Comparison of ENCODE assay signal across 8 mouse cellular contexts in genomic region chr16:3114473-3115335, GRCm38 (mm10).
DNase-seq lines count a peak whose midpoint lies in the region; ATAC-seq lines count a peak whose summit lies in the region.
"Not testable (repeated sequence)": the region's sequence is repeated elsewhere in the genome, so short reads cannot be mapped to it uniquely, and the experiment has no call there.

No protein-coding gene starts in this region.

- H3K9me3 ChIP-seq in liver, embryonic 12.5 days (replicated peaks); midbrain, embryonic 16.5 days (replicated peaks; ENCODE audit: control insufficient read depth, low read length, poor library complexity, severe bottlenecking): not testable (repeated sequence)

- intact Hi-C loops in heart, postnatal 36 days (cut with DNase I), result not testable (repeated sequence)

- H3K9ac ChIP-seq in liver, embryonic 12.5 days; midbrain, embryonic 16.5 days (ENCODE audit: low read depth, low read length): not testable (repeated sequence)

- H3K4me2 ChIP-seq in liver, embryonic 12.5 days; midbrain, embryonic 16.5 days (ENCODE audit: low read length): not testable (repeated sequence)

- not testable (repeated sequence) for H3K4me3 ChIP-seq in liver, embryonic 12.5 days; midbrain, embryonic 16.5 days (ENCODE audit: low read depth, low read length)

- not testable (repeated sequence) for H3K27me3 ChIP-seq in liver, embryonic 12.5 days (replicated peaks); midbrain, embryonic 16.5 days (ENCODE audit: control insufficient read depth, insufficient read depth, low read depth, low read length)

- H3K4me1 ChIP-seq in liver, embryonic 12.5 days; midbrain, embryonic 16.5 days (ENCODE audit: control insufficient read depth, insufficient read depth, low read length): not testable (repeated sequence)

- not testable (repeated sequence) for H3K36me3 ChIP-seq in liver, embryonic 12.5 days; midbrain, embryonic 16.5 days (ENCODE audit: control insufficient read depth, insufficient read depth, low read length)

- H3K27ac ChIP-seq in liver, embryonic 12.5 days; midbrain, embryonic 16.5 days (ENCODE audit: low read length): not testable (repeated sequence)

- 33% methylated on average over 3 of the region's 3 CpGs for WGBS in liver, embryonic 12.5 days (ENCODE audit: insufficient replicate concordance)
- 77% methylated on average over 2 of the region's 3 CpGs for WGBS in midbrain, embryonic 16.5 days

- peak; percentile 18 to 32 for DNase-seq in cerebellum, adult 18-20 months
- DNase-seq in frontal cortex, postnatal 14 days (ENCODE audit: low spot score in 2 of 2), result peak; percentile 4 to 25
- DNase-seq in heart, postnatal 36 days, result peak; percentile 28 to 39
- DNase-seq in kidney, postnatal 25 days, result peak; percentile 54 to 74
- DNase-seq in spleen, postnatal 4 days (ENCODE audit: low spot score in 2 of 2), result peak; percentile 74 to 92

- peak; percentile 79 for ATAC-seq in CD4-positive, CD25-positive, alpha-beta regulatory T cell, adult 4 months
- ATAC-seq in liver, embryonic 12.5 days, result peak; percentile 94
- peak; percentile 94 for ATAC-seq in midbrain, embryonic 16.5 days

Comparison
In these comparisons a context has a peak if more than half of its experiments do, and no peak if none do; other contexts are left out.
1. DNase-seq: peak in every context shown above with its lines; median percentile 83 in spleen, postnatal 4 days; 64 in kidney, postnatal 25 days; 34 in heart, postnatal 36 days; 25 in cerebellum, adult 18-20 months; 14 in frontal cortex, postnatal 14 days.